ENCODE assay signal across 9 mouse cellular contexts in the genomic region with DNA sequence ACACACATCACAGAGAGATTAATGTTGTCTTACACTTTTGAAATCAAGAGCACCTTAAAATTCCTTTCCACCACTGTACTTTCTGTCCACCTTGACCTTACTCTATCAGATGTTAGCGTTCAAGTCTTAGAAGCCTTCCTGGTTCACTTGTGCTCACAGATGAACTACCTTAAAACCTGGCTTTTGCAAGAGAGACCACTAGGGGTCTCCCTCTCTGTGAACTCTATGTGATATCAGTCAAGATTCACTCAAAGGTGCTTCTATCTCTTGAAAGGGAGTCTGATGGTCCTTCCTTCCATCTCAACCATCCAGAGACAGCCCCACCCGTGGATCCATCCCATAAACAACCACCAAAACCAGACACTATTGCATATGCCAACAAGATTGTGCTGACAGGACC.
A peak's percentile ranks its signal among the peaks of the same experiment; 100 is the strongest.
DNase-seq lines count a peak whose midpoint lies in the region; ATAC-seq and TF ChIP-seq lines count a peak whose summit lies in the region.
"Had no signal": no experiment of that assay in that cellular context is flagged by ENCODE, and none has a peak within 500 bp of the region (broad histone marks: within the 10 kb centered on the region; RNA-seq: fewer than 3 reads in every experiment).

No protein-coding gene starts in this region.

- H3K9me3 ChIP-seq in kidney, postnatal 0 days (replicated peaks; ENCODE audit: low read length): no peaks in the 10 kb centered on the region
- H3K9me3 ChIP-seq: lung, embryonic 15.5 days had no signal

- TF ChIP-seq POLR2A in cerebellum, adult 2 months (IDR thresholded peaks at IDR 0.05; ENCODE audit: borderline replicate concordance, insufficient read depth, low read length): no peak
- no peak for TF ChIP-seq POLR2A in cortical plate, adult 2 months (IDR thresholded peaks at IDR 0.05; ENCODE audit: extremely low read depth, insufficient read depth, low read length)

- H3K36me3 ChIP-seq in kidney, postnatal 0 days (ENCODE audit: insufficient read depth, low read length): no peaks in the 10 kb centered on the region
- H3K36me3 ChIP-seq: lung, embryonic 15.5 days had no signal

- no peak for ATAC-seq in kidney, postnatal 0 days (replicated peaks; ENCODE audit: low FRiP score, low read depth)

- H3K4me3 ChIP-seq in cerebellum, adult 2 months (replicated peaks; ENCODE audit: insufficient read depth, low read depth, low read length): no peak overlapping the region
- H3K4me3 ChIP-seq in kidney, postnatal 0 days (replicated peaks; ENCODE audit: low read depth, low read length): no peak overlapping the region
- H3K4me3 ChIP-seq in cortical plate, adult 2 months (ENCODE audit: insufficient read depth, low read length): no peak overlapping the region
- H3K4me3 ChIP-seq: lung, embryonic 15.5 days had no signal

- H3K27ac ChIP-seq in cerebellum, adult 2 months (ENCODE audit: insufficient read depth, low read length): no peak overlapping the region
- H3K27ac ChIP-seq in kidney, postnatal 0 days: no peak overlapping the region
- H3K27ac ChIP-seq in cortical plate, adult 2 months (ENCODE audit: insufficient read depth, low read length): no peak overlapping the region
- H3K27ac ChIP-seq: lung, embryonic 15.5 days had no signal

- no peak overlapping the region for H3K9ac ChIP-seq in kidney, postnatal 0 days (ENCODE audit: low read depth, low read length)
- H3K9ac ChIP-seq: lung, embryonic 15.5 days had no signal

- H3K27me3 ChIP-seq in cerebellum, adult 2 months (ENCODE audit: control insufficient read depth, insufficient read depth, low read length): no peaks in the 10 kb centered on the region
- H3K27me3 ChIP-seq in kidney, postnatal 0 days (ENCODE audit: insufficient read depth, low read length): no peaks in the 10 kb centered on the region
- H3K27me3 ChIP-seq: lung, embryonic 15.5 days had no signal

- no peak for DNase-seq in cerebellum, adult 2 months
- no peak for DNase-seq in cerebellum, adult 11-12 months
- DNase-seq in kidney, postnatal 0 days (ENCODE audit: low spot score): peak; percentile 55
- DNase-seq in kidney, adult 18-20 months: no peak
- DNase-seq in A20 (ENCODE audit: low read depth, low spot score): peak; percentile 4
- no peak for DNase-seq in right cerebral cortex, postnatal 25 days
- DNase-seq in gastrocnemius, postnatal 10 days: no peak

- WGBS in cerebellum, adult 2 months: 48% methylated on average over 2 of the region's 2 CpGs
- 57% methylated on average over 2 of the region's 2 CpGs for WGBS in kidney, postnatal 0 days

- H3K4me1 ChIP-seq in cerebellum, adult 2 months (ENCODE audit: control insufficient read depth, insufficient read depth, low read length): no peaks in the 10 kb centered on the region
- no peaks in the 10 kb centered on the region for H3K4me1 ChIP-seq in kidney, postnatal 0 days (replicated peaks; ENCODE audit: insufficient read depth, low read length)
- H3K4me1 ChIP-seq in cortical plate, adult 2 months (ENCODE audit: control insufficient read depth, insufficient read depth, low read length): no peaks in the 10 kb centered on the region
- H3K4me1 ChIP-seq: lung, embryonic 15.5 days had no signal

- no peak overlapping the region for H3K4me2 ChIP-seq in kidney, postnatal 0 days (ENCODE audit: low read length)
- H3K4me2 ChIP-seq: lung, embryonic 15.5 days had no signal

- 0 out of 2 replicates have a peak, but pooled peaks have one; percentile 4 for TF ChIP-seq CTCF in cerebellum, adult 2 months (IDR thresholded peaks at IDR 0.05; ENCODE audit: borderline replicate concordance, insufficient read depth, low read depth, low read length)
- peak; percentile 74 for TF ChIP-seq CTCF in kidney, postnatal 0 days (IDR thresholded peaks at IDR 0.05; ENCODE audit: low read depth)
- TF ChIP-seq CTCF in cortical plate, adult 2 months (IDR thresholded peaks at IDR 0.05; ENCODE audit: extremely low read depth, insufficient read depth, low read length): peak; percentile 12; the same call in 1 of the 2 replicates

Comparison
In these comparisons a context has a peak if more than half of its experiments do, and no peak if none do; other contexts are left out.
1. DNase-seq: peak in kidney, postnatal 0 days (single experiment) and A20 (single experiment); none in cerebellum, adult 2 months (0 of 2), cerebellum, adult 11-12 months (single experiment), kidney, adult 18-20 months (single experiment), right cerebral cortex, postnatal 25 days (single experiment) and gastrocnemius, postnatal 10 days (single experiment).
2. CTCF ChIP-seq: peak in every context shown above with its lines; median percentile 74 in kidney, postnatal 0 days; 12 in cortical plate, adult 2 months; 4 in cerebellum, adult 2 months.